Mouse (Mus musculus): Measurements from ENCODE around the gene Plin5.

DNA sequence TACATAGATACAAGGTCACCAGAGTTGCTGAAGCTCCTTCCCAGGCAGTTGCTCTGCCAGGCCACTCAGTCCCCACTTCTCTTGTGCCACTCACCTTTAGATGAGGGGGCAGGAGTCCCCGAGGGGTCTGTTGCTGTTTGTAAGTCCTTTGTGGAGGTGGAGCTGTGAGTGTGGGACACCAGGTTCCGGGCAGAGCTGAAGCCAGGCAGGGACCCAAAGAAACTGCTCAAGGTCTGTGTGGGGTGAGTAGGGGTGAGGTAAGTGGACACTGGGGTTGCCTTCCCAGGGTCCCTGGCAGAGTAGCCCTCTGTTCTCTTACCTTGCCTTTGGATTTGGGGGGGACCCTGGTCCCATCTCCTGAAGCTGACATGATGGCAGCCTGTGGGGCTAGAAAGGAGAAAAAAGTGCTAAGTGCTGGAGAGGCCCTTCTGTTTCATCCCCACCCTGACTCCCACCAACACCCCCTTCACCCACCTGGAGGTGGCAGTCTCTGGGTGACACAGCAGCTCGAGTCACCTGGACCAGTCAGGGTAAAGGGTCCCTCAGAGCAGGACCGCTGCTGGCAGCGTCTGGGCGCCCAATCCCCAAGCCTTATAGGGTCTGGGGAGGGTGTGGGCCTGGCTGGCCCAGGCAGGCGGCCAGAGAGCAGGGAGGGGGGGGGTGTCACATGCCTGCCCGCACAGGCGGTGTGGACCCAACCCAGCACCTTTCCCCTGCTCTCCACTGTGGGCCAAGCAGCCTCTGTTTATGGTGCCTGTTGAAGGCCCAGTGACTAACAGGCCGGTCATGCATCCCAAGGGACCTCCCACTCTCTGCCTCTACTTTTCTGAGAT, 8.0 kb downstream of the Plin5 start, which contains the start of gene Plin4:
- no peak for TF ChIP-seq CTCF (IDR thresholded peaks at IDR 0.05; ENCODE audit: borderline replicate concordance, control insufficient read depth, extremely low read depth, insufficient read depth, low read length, poor library complexity)
- TF ChIP-seq POLR2A (IDR thresholded peaks at IDR 0.05; ENCODE audit: control insufficient read depth, extremely low read depth, insufficient read depth, low read length, poor library complexity) = no peak

Data from thymus, adult 2 months (tissue).